Mouse (Mus musculus) G1E (cell line): Measurements from ENCODE around the gene Cmtr1. TPM values are rescaled to one million over a fixed set of nuclear protein-coding genes. Genes with fewer than 3 reads are reported as not detected.

Experiments used
- ATAC-seq: 2 replicates; pipeline ENCODE4 v1.8.0; 2016; ENCODE audit warnings: mild to moderate bottlenecking; ENCODE audit not compliant: insufficient number of reproducible peaks, poor library complexity, low FRiP score, severe bottlenecking; ENCODE audit errors: extremely low read depth
- DNase-seq: peaks from one replicate; pipeline ENCODE4 v3.0.0; 2012; ENCODE audit warnings: low spot score
- H3K27me3 ChIP-seq: 2 replicates; pipeline ENCODE4 v1.6.1; 2012; ENCODE audit warnings: mild to moderate bottlenecking, low read length, inconsistent platforms; ENCODE audit not compliant: insufficient read depth
- H3K36me3 ChIP-seq: replicated peaks from 2 replicates; pipeline ENCODE3; 2012; ENCODE audit warnings: mild to moderate bottlenecking, inconsistent platforms
- H3K4me1 ChIP-seq: 2 replicates; pipeline ENCODE4 v1.6.1; 2012; ENCODE audit warnings: low read depth, low read length, inconsistent platforms, mixed read lengths; ENCODE audit not compliant: insufficient read depth
- H3K4me3 ChIP-seq: 2 replicates; pipeline ENCODE4 v1.5.1; 2012; ENCODE audit warnings: low read depth, mild to moderate bottlenecking, inconsistent platforms, low read length, moderate library complexity, mixed read lengths
- H3K9me3 ChIP-seq: replicated peaks from 2 replicates; pipeline ENCODE4 v1.6.1; 2012; ENCODE audit warnings: inconsistent platforms
- CTCF ChIP-seq: IDR thresholded peaks from 2 replicates; pipeline ENCODE4 v1.5.1; 2012; ENCODE audit warnings: low read depth, low read length, inconsistent platforms, mixed read lengths
- GATA1 ChIP-seq: IDR thresholded peaks from 2 replicates; pipeline ENCODE4 v1.6.1; 2012; ENCODE audit warnings: borderline replicate concordance, low read length, inconsistent platforms, mixed read lengths
- GATA2 ChIP-seq: IDR thresholded peaks from 2 replicates; pipeline ENCODE4 v1.6.1; 2012; ENCODE audit warnings: low read depth, low read length, inconsistent platforms, borderline replicate concordance
- POLR2AphosphoS5 ChIP-seq: IDR thresholded peaks from 2 replicates; pipeline ENCODE4 v1.6.1; 2012; ENCODE audit warnings: low read depth, low read length, inconsistent platforms; ENCODE audit not compliant: insufficient replicate concordance
- TAL1 ChIP-seq: conservative IDR thresholded peaks from 2 replicates; pipeline ENCODE4 v1.6.1; 2012; ENCODE audit warnings: low read depth, low read length, inconsistent platforms, mixed read lengths
- polyA plus RNA-seq: library from polyadenylated mRNA; stranded (reverse); fragments of >175 nt; gene quantifications from 2 replicates; pipeline ENCODE4 v1.2.3, GENCODE M21; 2012
- total RNA-seq, 2 experiments: library from RNA; stranded (forward) in 1 of 2; stranded (reverse) in 1 of 2; fragments of 200-1000 nt in 1 of 2; fragments of >200 nt in 1 of 2; fragmentation: Nextera tagmentation in 1 of 2; gene quantifications; 2 replicates each; pipeline ENCODE4 v1.2.3; 2014 to 2017

Gene Cmtr1
- total and polyA plus RNA-seq, 3 experiments: 82.7 to 182 (median 103) TPM

- Histone ChIP-seq H3K27me3 (no peaks in the 10 kb centered on the region), H3K36me3 (peaks cover 100% of the 10 kb centered on the region), H3K4me3 (no peak overlapping the region), H3K4me1 (peaks cover 15% of the 10 kb centered on the region), H3K9me3 (no peaks in the 10 kb centered on the region)
- TF ChIP-seq CTCF (no peak), TAL1 (no peak)
- DNase-seq (no peak), ATAC-seq (no peak)
These were observed 36.9 kb upstream of the Cmtr1 start for GRCm38 (mm10) chr17:29623488-29623887.

GRCm38 (mm10) chr17:29627285-29627684 is 33.1 kb upstream of the Cmtr1 start:
- Histone ChIP-seq H3K9me3 (no peaks in the 10 kb centered on the region), H3K4me1 (peaks cover 32% of the 10 kb centered on the region), H3K4me3 (no peak overlapping the region), H3K36me3 (peaks cover 98% of the 10 kb centered on the region), H3K27me3 (no peaks in the 10 kb centered on the region)
- ATAC-seq (no peak), DNase-seq (no peak)
- TF ChIP-seq GATA1 (no peak), TAL1 (no peak)

GRCm38 (mm10) chr17:29628946-29629345 is 31.4 kb upstream of the Cmtr1 start:
- peaks cover 32% of the 10 kb centered on the region for H3K4me1 ChIP-seq
- H3K9me3 ChIP-seq: no peaks in the 10 kb centered on the region
- ATAC-seq: no peak
- no peak for DNase-seq
- no peaks in the 10 kb centered on the region for H3K27me3 ChIP-seq
- H3K4me3 ChIP-seq: no peak overlapping the region
- H3K36me3 ChIP-seq: peaks cover 98% of the 10 kb centered on the region
- TF ChIP-seq GATA2 (no peak), TAL1 (no peak), GATA1 (no peak), POLR2AphosphoS5 (no peak), CTCF (no peak)

DNA sequence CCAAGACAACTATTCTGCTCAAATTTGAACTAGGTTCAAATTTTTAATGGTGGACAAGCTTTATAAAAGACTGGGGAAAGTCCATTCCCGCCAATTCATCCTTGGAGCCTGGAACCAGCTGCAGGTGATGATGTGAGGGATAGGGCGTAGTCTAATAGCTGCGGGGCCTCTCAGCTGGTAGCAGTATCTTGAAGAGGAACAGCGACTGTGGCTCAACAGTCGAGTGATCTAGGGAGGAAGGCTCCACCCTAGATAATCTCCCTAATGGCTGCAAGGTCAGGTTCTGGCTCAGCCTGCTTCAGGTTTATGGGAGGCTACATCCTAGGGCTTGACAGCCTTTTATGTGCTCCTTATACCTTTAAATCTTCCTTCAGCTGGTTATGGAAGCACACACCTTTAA is 30.8 kb upstream of the Cmtr1 start:
- TF ChIP-seq POLR2AphosphoS5: no peak
- no peak for TF ChIP-seq TAL1
- ATAC-seq: no peak

DNA sequence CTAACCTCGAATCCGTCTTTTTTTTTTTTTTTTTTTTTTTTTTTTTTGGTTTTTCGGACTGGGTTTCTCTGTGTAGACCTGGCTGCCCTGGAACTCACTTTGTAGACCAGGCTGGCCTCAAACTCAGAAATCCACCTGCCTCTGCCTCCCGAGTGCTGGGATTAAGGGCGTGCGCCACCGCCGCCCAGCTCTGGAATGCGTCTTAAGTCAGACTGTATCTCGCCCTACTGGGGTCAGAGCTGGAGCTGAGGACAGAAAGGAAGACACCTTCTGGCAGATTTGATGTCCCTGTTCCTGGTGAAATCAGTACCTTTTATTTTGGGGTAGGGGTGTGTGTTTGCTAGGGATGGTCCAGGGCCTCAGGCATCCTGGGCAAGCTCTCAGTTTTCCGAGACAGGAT is 28.1 kb upstream of the Cmtr1 start:
- Histone ChIP-seq H3K4me3 (no peak overlapping the region), H3K36me3 (peaks cover 98% of the 10 kb centered on the region), H3K27me3 (no peaks in the 10 kb centered on the region), H3K4me1 (peaks cover 58% of the 10 kb centered on the region), H3K9me3 (no peaks in the 10 kb centered on the region)
- TF ChIP-seq POLR2AphosphoS5: no peak
- TF ChIP-seq CTCF: no peak
- no peak for TF ChIP-seq GATA1
- TF ChIP-seq GATA2: no peak
- no peak for TF ChIP-seq TAL1
- ATAC-seq: no peak
- no peak for DNase-seq

More for the DNA sequence above, 30.8 kb upstream of the Cmtr1 start:
- H3K36me3 ChIP-seq: peaks cover 98% of the 10 kb centered on the region
- no peaks in the 10 kb centered on the region for H3K27me3 ChIP-seq
- no peak for DNase-seq
- peaks cover 38% of the 10 kb centered on the region for H3K4me1 ChIP-seq
- H3K9me3 ChIP-seq: no peaks in the 10 kb centered on the region
- H3K4me3 ChIP-seq: no peak overlapping the region

DNA sequence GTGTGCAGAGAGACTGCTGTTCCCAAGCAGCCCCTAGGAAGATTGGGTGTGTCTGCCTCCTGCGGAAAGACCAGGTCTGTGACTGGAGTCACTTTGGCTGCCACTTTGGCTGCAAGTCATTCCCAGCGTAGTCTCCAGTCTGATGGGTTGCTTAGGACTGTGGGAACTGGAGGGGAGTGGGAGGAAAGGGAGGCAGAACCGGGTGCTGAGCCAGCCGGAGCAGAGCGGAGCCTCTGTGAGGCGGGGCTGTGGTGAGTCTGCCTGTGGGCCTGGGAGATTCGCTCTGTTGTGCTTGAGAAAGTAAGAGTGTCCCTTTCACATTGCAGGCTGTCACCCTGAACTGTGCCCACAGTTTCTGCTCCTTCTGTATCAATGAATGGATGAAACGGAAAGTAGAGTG is 24.9 kb upstream of the Cmtr1 start:
- TF ChIP-seq GATA2: no peak
- TF ChIP-seq CTCF: no peak
- no peak for TF ChIP-seq GATA1
- no peak for TF ChIP-seq TAL1
- no peak for TF ChIP-seq POLR2AphosphoS5
- DNase-seq (no peak), ATAC-seq (no peak)
- no peaks in the 10 kb centered on the region for H3K27me3 ChIP-seq
- no peaks in the 10 kb centered on the region for H3K9me3 ChIP-seq
- H3K36me3 ChIP-seq: peaks cover 95% of the 10 kb centered on the region
- no peak overlapping the region for H3K4me3 ChIP-seq
- peaks cover 45% of the 10 kb centered on the region for H3K4me1 ChIP-seq

DNA sequence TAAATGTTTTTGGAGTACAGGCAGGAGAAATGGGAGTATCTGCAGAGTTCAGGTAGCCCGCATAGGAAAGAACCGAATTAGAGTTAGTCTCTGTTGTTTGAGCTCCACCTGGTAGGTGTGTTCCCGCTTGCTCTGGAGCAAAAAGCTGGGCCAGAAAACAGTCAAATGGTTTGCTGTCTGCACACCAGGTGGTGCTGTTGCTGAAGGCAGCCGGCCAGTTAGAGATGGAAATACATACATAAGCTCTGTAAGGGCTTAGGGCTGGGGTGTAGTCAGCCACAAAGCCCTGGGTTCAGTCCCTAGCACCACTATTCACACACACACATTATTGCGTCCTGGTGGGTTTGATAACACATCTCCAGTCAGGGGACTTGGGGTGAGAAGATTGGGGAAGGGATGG is 24.3 kb upstream of the Cmtr1 start:
- DNase-seq: peak; percentile 48
- H3K27me3 ChIP-seq: no peaks in the 10 kb centered on the region
- TF ChIP-seq GATA2: no peak
- TF ChIP-seq CTCF: peak; percentile 21; the same call in 1 of the 2 replicates
- no peak overlapping the region for H3K4me3 ChIP-seq
- H3K9me3 ChIP-seq: no peaks in the 10 kb centered on the region
- no peak for ATAC-seq
- peaks cover 95% of the 10 kb centered on the region for H3K36me3 ChIP-seq
- H3K4me1 ChIP-seq: peaks cover 45% of the 10 kb centered on the region
